Mouse (Mus musculus): ENCODE data around the gene Terb2. TPM values are rescaled to one million over a fixed set of nuclear protein-coding genes. Genes with fewer than 3 reads are reported as not detected.

Terb2 gene
- polyA plus RNA-seq, 1 experiment: not detected

- TF ChIP-seq POLR2A (IDR thresholded peaks at IDR 0.05; ENCODE audit: control insufficient read depth, extremely low read depth, insufficient read depth, low read length, poor library complexity) (no peak), CTCF (IDR thresholded peaks at IDR 0.05; ENCODE audit: borderline replicate concordance, control insufficient read depth, extremely low read depth, insufficient read depth, low read length, poor library complexity) (no peak)
- DNase-seq: no peak
- Histone ChIP-seq H3K27ac (ENCODE audit: control insufficient read depth, insufficient read depth, low read length) (no peak overlapping the region), H3K36me3 (ENCODE audit: control insufficient read depth, insufficient read depth, low read length) (no peaks in the 10 kb centered on the region), H3K4me1 (replicated peaks; ENCODE audit: control insufficient read depth, insufficient read depth, low read length) (no peaks in the 10 kb centered on the region), H3K4me3 (ENCODE audit: control insufficient read depth, insufficient read depth, low read length) (no peak overlapping the region), H3K27me3 (ENCODE audit: control insufficient read depth, insufficient read depth, low read length) (no peaks in the 10 kb centered on the region)
Observed at GRCm38 (mm10) chr2:122240735-122241134, 54.7 kb downstream of the Terb2 start.

- H3K27ac ChIP-seq (ENCODE audit: control insufficient read depth, insufficient read depth, low read length): no peak overlapping the region
Observed at GRCm38 (mm10) chr2:122241226-122241625, 55.2 kb downstream of the Terb2 start.

GRCm38 (mm10) chr2:122241935-122242334, 55.9 kb downstream of the Terb2 start:
- 75% methylated on average over 6 of the region's 6 CpGs for WGBS
- no peak for DNase-seq
- no peak for TF ChIP-seq CTCF (IDR thresholded peaks at IDR 0.05; ENCODE audit: borderline replicate concordance, control insufficient read depth, extremely low read depth, insufficient read depth, low read length, poor library complexity)
- TF ChIP-seq POLR2A (IDR thresholded peaks at IDR 0.05; ENCODE audit: control insufficient read depth, extremely low read depth, insufficient read depth, low read length, poor library complexity): no peak
- H3K4me3 ChIP-seq (ENCODE audit: control insufficient read depth, insufficient read depth, low read length): no peak overlapping the region
- no peak overlapping the region for H3K27ac ChIP-seq (ENCODE audit: control insufficient read depth, insufficient read depth, low read length)
- no peaks in the 10 kb centered on the region for H3K36me3 ChIP-seq (ENCODE audit: control insufficient read depth, insufficient read depth, low read length)
- no peaks in the 10 kb centered on the region for H3K4me1 ChIP-seq (replicated peaks; ENCODE audit: control insufficient read depth, insufficient read depth, low read length)
- no peaks in the 10 kb centered on the region for H3K27me3 ChIP-seq (ENCODE audit: control insufficient read depth, insufficient read depth, low read length)

More at GRCm38 (mm10) chr2:122241226-122241625, 55.2 kb downstream of the Terb2 start:
- DNase-seq: no peak
- H3K36me3 ChIP-seq (ENCODE audit: control insufficient read depth, insufficient read depth, low read length): no peaks in the 10 kb centered on the region
- WGBS: 97% methylated on average over 4 of the region's 4 CpGs
- no peak overlapping the region for H3K4me3 ChIP-seq (ENCODE audit: control insufficient read depth, insufficient read depth, low read length)
- TF ChIP-seq POLR2A (IDR thresholded peaks at IDR 0.05; ENCODE audit: control insufficient read depth, extremely low read depth, insufficient read depth, low read length, poor library complexity) (no peak), CTCF (IDR thresholded peaks at IDR 0.05; ENCODE audit: borderline replicate concordance, control insufficient read depth, extremely low read depth, insufficient read depth, low read length, poor library complexity) (no peak)
- H3K27me3 ChIP-seq (ENCODE audit: control insufficient read depth, insufficient read depth, low read length): no peaks in the 10 kb centered on the region
- H3K4me1 ChIP-seq (replicated peaks; ENCODE audit: control insufficient read depth, insufficient read depth, low read length): no peaks in the 10 kb centered on the region

GRCm38 (mm10) chr2:122243671-122244131, 57.6 kb downstream of the Terb2 start:
- H3K27me3 ChIP-seq (ENCODE audit: control insufficient read depth, insufficient read depth, low read length): no peaks in the 10 kb centered on the region
- WGBS: 10% methylated on average over 3 of the region's 3 CpGs
- TF ChIP-seq CTCF (IDR thresholded peaks at IDR 0.05; ENCODE audit: borderline replicate concordance, control insufficient read depth, extremely low read depth, insufficient read depth, low read length, poor library complexity) (peak; percentile 37; the same call in 1 of the 2 replicates), POLR2A (IDR thresholded peaks at IDR 0.05; ENCODE audit: control insufficient read depth, extremely low read depth, insufficient read depth, low read length, poor library complexity) (no peak)
- DNase-seq: peak; percentile 78
- H3K27ac ChIP-seq (ENCODE audit: control insufficient read depth, insufficient read depth, low read length): no peak overlapping the region
- H3K4me3 ChIP-seq (ENCODE audit: control insufficient read depth, insufficient read depth, low read length): no peak overlapping the region
- H3K4me1 ChIP-seq (replicated peaks; ENCODE audit: control insufficient read depth, insufficient read depth, low read length): no peaks in the 10 kb centered on the region
- H3K36me3 ChIP-seq (ENCODE audit: control insufficient read depth, insufficient read depth, low read length): no peaks in the 10 kb centered on the region

- H3K4me1 ChIP-seq (replicated peaks; ENCODE audit: control insufficient read depth, insufficient read depth, low read length): no peaks in the 10 kb centered on the region
- no peaks in the 10 kb centered on the region for H3K27me3 ChIP-seq (ENCODE audit: control insufficient read depth, insufficient read depth, low read length)
- no peak for DNase-seq
- H3K27ac ChIP-seq (ENCODE audit: control insufficient read depth, insufficient read depth, low read length): no peak overlapping the region
- WGBS: 92% methylated on average over 10 of the region's 10 CpGs
- no peak overlapping the region for H3K4me3 ChIP-seq (ENCODE audit: control insufficient read depth, insufficient read depth, low read length)
- TF ChIP-seq POLR2A (IDR thresholded peaks at IDR 0.05; ENCODE audit: control insufficient read depth, extremely low read depth, insufficient read depth, low read length, poor library complexity) (no peak), CTCF (IDR thresholded peaks at IDR 0.05; ENCODE audit: borderline replicate concordance, control insufficient read depth, extremely low read depth, insufficient read depth, low read length, poor library complexity) (no peak)
- H3K36me3 ChIP-seq (ENCODE audit: control insufficient read depth, insufficient read depth, low read length): 0 out of 2 replicates have a peak, but pooled peaks cover 3% of the 10 kb centered on the region
Observed at GRCm38 (mm10) chr2:122247786-122248185, 61.7 kb downstream of the Terb2 start.

GRCm38 (mm10) chr2:122255997-122256396, 69.9 kb downstream of the Terb2 start:
- WGBS: 98% methylated on average over 5 of the region's 5 CpGs
- H3K27me3 ChIP-seq (ENCODE audit: control insufficient read depth, insufficient read depth, low read length): no peaks in the 10 kb centered on the region
- no peak overlapping the region for H3K27ac ChIP-seq (ENCODE audit: control insufficient read depth, insufficient read depth, low read length)
- no peaks in the 10 kb centered on the region; the same call in 1 of the 2 replicates for H3K36me3 ChIP-seq (ENCODE audit: control insufficient read depth, insufficient read depth, low read length)
- H3K4me3 ChIP-seq (ENCODE audit: control insufficient read depth, insufficient read depth, low read length): no peak overlapping the region
- TF ChIP-seq CTCF (IDR thresholded peaks at IDR 0.05; ENCODE audit: borderline replicate concordance, control insufficient read depth, extremely low read depth, insufficient read depth, low read length, poor library complexity) (no peak), POLR2A (IDR thresholded peaks at IDR 0.05; ENCODE audit: control insufficient read depth, extremely low read depth, insufficient read depth, low read length, poor library complexity) (no peak)
- DNase-seq: no peak
- peaks cover 13% of the 10 kb centered on the region for H3K4me1 ChIP-seq (replicated peaks; ENCODE audit: control insufficient read depth, insufficient read depth, low read length)

Other genes starting within 250 kb of the Terb2 start
- gene Ctdspl2, start 230.3 kb upstream of the Terb2 start, polyA plus RNA-seq (2012; rRNA removed): 14.7 and 14.8 TPM in 2 replicates
- 0.05 TPM in 1 of 2 replicates, not detected in the other for gene Mageb3, start 230.2 kb upstream of the Terb2 start, polyA plus RNA-seq (2012; rRNA removed)
- gene Eif3j1, start 157.7 kb upstream of the Terb2 start, polyA plus RNA-seq (2012; rRNA removed): 5.3 and 9.3 TPM in 2 replicates
- gene Spg11, start 67.9 kb upstream of the Terb2 start, polyA plus RNA-seq (2012; rRNA removed): 14.0 and 14.9 TPM in 2 replicates
- gene B2m, start 38.6 kb upstream of the Terb2 start, polyA plus RNA-seq (2012; rRNA removed): 1,110 and 1,280 TPM in 2 replicates
- 0.12 and 0.13 TPM in 2 replicates for gene Trim69, start 25.6 kb upstream of the Terb2 start, polyA plus RNA-seq (2012; rRNA removed)
- gene Patl2, start 83 bp upstream of the Terb2 start, polyA plus RNA-seq (2012; rRNA removed): 0.61 and 0.92 TPM in 2 replicates
- 16.7 and 19.0 TPM in 2 replicates for gene Sord, start 48.5 kb downstream of the Terb2 start, polyA plus RNA-seq (2012; rRNA removed)
- gene Duox2, start 112.2 kb downstream of the Terb2 start, polyA plus RNA-seq (2012; rRNA removed): 0.19 and 0.48 TPM in 2 replicates
- gene Duoxa2, start 112.6 kb downstream of the Terb2 start, polyA plus RNA-seq (2012; rRNA removed): 0.27 and 0.71 TPM in 2 replicates
- 3.5 and 5.3 TPM in 2 replicates for gene Duoxa1, start 127.5 kb downstream of the Terb2 start, polyA plus RNA-seq (2012; rRNA removed)
- 0.26 and 0.42 TPM in 2 replicates for gene Duox1, start 129.4 kb downstream of the Terb2 start, polyA plus RNA-seq (2012; rRNA removed)
- 36.3 and 41.9 TPM in 2 replicates for gene Shf, start 182.9 kb downstream of the Terb2 start, polyA plus RNA-seq (2012; rRNA removed)
- gene Slc28a2, start 240.2 kb downstream of the Terb2 start, polyA plus RNA-seq (2012; rRNA removed): 22.9 and 28.7 TPM in 2 replicates